Mouse (Mus musculus) frontal cortex, adult (tissue): ENCODE data around the gene C530008M17Rik.
A peak's percentile ranks its signal among the peaks of the same experiment; 100 is the strongest.

Source experiments
- ATAC-seq: cut with Nextera tagmentation; 2 replicates; pipeline ENCODE4 v1.9.2; 2017; ENCODE audit warnings: mild to moderate bottlenecking, moderate library complexity, mixed read lengths; ENCODE audit not compliant: low TSS enrichment

C530008M17Rik gene

DNA sequence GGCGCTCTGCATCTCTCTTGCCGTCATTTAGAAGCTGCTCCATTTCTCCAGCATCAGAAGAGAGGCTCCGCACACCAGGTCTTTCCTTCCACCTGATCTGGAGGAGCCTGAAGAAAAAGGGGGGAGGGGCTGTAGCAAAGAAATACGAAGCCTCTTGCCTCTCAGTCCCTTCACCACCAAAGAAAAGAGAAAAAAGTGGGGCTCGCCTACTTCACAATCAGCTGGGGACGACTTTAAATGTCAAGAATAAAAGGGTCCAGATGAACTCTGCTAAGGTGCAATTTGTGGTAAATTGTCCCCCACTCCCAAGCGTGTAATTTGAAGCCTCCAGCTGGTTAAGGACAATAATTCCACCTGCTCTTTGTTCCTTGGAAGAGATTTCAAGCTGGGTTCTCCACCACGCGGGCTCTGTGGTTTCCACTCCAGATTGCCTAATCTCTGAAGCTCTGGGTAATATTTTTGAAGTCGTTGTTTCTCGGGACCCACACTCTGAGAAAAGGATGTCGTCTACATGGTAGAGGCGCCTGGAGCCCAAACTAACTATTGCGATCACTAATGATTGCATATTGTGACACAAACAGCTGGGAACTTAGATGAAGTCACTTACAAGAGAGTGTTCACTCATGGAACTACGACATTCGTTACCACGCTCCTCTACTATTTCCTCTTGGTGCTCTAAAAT, 176.4 kb downstream of the C530008M17Rik start:
- ATAC-seq: no peak

- ATAC-seq: peak; percentile 92
Observed at GRCm38 (mm10) chr5:76837018-76837417, 180.7 kb downstream of the C530008M17Rik start.

DNA sequence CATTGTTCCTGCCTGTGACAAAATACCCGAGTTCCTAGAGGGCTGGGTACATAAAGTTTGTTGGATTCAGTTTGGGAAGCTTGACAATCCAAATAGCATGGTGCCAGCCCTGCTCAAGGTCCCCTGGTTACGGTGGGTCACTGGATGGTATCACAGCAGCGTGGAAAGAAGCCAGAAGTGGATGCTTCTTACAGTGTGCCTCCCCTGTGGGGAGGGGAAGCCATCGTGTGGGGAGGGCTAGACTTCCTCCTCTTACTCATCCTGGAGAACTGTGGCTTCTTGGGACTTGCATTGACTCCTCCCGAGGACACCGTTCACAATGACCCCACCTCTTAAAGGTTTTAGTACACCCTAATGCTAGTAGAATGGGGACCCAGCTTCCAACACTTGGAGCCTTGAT, 183.5 kb downstream of the C530008M17Rik start:
- ATAC-seq: no peak

DNA sequence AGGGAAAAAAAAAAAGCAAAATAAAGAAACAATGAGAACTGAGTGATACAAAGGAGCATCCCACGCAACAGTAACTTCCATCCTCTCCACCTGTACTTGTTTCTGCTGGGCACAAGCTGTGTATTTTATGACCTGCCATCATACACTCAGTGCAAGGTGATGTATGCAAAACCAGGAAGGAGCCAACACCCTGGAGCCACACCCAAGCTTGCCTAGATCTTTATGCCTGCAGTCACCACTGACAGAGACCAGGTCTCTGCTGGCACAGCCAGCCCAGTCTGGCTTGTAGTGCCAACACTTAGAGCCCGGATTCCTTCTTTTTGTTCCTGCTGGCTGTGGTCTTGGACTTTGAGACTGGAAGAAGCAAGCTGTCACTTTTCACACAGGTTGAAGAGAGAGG, 185.5 kb downstream of the C530008M17Rik start:
- no peak for ATAC-seq

- peak; percentile 80 for ATAC-seq
Observed at GRCm38 (mm10) chr5:76843448-76843847, 187.1 kb downstream of the C530008M17Rik start.

DNA sequence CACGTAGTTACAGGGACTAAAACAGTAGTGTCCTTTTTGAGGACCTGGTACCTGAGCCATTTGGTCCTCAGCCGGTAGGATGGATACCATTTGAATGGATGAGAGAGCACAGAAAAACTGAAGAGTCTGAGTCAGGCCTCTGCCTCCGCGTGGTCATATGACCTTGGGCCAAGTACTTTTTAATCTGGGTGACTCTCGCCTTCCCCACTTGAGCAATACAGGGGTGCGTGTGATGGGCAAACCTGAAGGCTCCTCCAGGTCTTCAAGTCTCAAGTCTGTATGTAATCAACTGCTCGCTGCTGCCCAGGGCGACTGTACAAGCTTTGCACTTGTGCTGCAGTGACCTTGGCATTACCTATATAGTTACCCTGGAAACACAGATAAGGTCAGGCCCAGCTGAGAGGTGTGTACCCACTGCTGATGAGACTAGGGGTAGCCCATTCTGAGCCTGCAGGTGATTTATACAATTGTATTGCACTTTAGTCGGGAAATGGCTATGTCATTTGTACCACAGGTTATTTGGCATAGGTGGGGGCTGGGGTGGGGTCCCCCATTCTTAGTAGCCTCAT, 187.6 kb downstream of the C530008M17Rik start:
- no peak for ATAC-seq

GRCm38 (mm10) chr5:76844618-76845186, 188.4 kb downstream of the C530008M17Rik start:
- peak; percentile 79 for ATAC-seq

DNA sequence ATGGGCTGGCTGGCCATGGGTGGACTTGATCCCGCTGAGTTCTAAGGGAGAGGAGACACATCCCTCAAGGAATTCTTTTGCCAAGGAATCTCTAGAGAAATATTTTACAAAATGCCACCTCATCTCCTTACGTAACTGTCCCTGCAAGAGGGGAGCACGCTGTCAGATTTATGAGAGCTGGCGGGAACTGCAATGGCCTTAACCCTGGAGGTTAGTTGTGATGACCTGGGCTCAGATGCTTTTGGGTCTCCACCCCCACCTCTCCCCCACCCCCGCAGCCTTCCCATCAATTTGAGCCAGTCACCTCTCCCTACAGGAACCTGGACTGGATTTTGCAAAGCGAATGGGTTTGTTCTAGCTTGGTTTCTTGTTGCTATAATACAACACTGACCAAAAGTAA, 190.8 kb downstream of the C530008M17Rik start:
- no peak for ATAC-seq

GRCm38 (mm10) chr5:76851316-76851715, 195.0 kb downstream of the C530008M17Rik start:
- no peak for ATAC-seq

- peak; percentile 87 for ATAC-seq
Observed at GRCm38 (mm10) chr5:76853549-76853948, 197.2 kb downstream of the C530008M17Rik start.

GRCm38 (mm10) chr5:76855829-76856600, 199.7 kb downstream of the C530008M17Rik start:
- peak; percentile 55 for ATAC-seq

DNA sequence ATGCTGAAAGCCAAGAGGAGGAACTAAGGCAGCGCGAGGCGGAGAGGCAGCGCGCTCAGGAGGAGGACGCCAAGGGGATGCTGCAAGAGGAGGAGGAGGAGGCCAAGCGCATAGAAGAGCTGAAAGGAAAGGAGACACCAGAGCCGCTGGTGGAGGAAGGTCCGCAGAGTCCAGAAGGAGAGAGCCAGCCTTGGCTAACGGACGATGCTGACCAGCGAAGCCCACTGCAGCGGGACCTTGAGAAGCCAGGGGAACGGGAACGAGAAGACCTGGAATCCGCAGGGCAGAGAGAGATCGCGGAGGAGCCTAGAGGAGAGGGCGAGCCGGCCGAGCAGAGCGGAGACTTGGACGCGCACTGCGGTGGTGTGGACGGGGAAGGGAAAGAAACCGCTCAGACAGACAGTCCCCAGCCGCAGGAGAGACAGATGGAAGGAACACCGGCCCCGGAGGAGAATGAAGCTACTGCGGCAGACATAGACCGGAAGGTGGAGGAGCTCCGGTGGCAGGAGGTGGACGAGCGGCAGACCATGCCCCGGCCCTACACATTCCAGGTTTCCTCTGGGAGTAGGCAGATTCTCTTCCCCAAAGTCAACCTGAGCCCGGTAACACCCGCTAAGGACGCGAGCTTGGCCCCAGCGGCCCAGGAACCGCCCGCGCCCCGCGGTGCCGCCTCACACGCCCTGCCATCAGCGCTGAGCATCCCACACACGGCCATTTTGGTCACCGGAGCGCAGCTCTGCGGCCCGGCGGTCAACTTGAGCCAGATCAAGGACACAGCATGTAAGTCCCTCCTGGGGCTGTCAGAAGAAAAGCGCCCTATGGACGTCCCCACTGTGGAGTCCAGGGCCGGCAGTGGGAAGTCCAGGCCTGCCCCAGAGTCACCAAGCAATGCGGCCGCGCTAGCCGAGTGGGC, 201.0 kb downstream of the C530008M17Rik start:
- no peak for ATAC-seq

DNA sequence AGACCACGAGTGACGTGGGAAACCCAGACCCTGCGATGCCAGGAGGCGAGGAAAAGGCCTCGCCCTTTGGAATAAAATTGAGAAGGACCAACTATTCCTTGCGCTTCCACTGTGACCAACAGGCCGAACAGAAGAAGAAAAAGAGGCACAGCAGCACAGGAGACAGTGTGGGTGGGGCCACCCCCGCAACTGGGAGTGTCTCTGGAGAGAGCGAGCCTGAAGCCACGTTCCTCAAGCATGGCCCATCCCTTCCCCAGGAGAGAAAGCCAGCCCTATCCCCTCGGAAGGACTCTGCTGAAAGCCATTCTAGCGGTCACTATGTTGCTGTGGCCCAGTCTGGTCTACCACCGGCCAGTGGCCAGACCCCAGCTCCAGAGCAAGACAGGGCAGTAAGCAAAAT, 202.1 kb downstream of the C530008M17Rik start:
- 0 out of 2 replicates have a peak, but pooled peaks have one; percentile 22 for ATAC-seq

DNA sequence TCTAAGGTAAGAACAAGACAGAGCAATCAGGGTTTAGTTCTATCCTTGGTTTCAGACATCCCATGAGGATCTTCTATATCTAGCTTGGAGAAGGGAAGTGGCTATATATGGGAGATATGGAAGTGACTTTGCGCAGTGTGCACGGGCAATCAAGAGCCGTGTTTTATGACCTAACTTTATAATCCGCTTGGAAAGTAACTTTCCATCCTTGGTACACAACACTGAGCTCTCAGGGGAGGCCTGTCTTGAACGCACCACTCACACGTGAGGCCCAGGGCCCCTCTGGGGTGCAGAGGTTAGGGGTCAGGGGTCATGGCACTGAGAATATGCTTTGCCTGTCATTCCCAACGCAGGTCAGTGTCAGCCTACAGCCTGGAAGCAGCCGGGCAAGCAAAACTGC, 210.5 kb downstream of the C530008M17Rik start:
- ATAC-seq: no peak

DNA sequence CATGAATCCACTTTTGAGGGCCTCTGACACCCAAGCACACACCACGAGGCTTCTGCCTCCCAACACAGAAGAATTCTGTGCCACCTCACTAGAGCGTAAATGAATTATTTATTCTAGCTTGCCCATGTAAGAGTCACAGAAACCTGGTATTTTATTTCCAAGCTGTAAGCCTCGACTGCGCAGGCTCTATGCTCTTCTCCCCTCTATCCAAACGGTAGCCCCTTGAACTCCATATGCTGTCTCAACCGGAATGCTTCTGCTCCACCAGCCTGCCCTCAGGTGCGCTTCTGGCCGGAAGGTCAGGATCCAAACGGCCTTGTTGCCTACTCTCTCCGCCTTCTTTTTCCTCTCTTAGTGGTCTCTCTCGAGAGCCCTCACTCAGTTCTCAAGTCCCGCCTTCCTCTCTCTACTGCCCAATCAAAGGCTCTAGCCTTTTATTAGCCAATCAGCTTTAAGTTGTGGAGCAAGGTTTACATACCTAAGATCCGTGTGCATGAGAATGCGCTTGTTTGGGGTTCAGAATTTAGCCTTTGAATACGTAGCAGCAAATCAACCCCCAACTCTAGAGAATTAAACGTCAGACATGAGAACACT, 212.5 kb downstream of the C530008M17Rik start:
- peak; percentile 80 for ATAC-seq

GRCm38 (mm10) chr5:76869553-76869952, 213.2 kb downstream of the C530008M17Rik start:
- no peak for ATAC-seq

GRCm38 (mm10) chr5:76876106-76876758, 219.9 kb downstream of the C530008M17Rik start:
- no peak for ATAC-seq

GRCm38 (mm10) chr5:76884107-76884506, 227.8 kb downstream of the C530008M17Rik start:
- ATAC-seq: no peak

DNA sequence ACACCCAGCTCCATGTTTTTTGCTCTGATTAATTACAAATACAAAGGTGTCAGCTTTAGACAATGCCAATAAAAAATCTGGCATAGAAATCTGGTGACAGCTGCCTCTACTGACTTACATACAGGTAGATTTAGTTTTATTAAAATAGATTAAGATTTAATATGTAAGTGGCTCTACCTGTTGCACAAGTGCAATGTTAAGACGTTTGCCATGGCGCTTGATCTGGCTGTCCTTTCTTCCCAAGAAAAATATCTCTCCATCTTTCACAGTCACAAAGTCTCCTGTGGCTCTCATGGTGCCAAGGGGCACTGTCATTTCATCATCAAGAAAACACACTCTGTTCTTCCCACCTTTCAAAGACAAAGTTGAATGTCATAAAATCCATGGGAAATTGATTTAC, 230.7 kb downstream of the C530008M17Rik start:
- ATAC-seq: no peak

DNA sequence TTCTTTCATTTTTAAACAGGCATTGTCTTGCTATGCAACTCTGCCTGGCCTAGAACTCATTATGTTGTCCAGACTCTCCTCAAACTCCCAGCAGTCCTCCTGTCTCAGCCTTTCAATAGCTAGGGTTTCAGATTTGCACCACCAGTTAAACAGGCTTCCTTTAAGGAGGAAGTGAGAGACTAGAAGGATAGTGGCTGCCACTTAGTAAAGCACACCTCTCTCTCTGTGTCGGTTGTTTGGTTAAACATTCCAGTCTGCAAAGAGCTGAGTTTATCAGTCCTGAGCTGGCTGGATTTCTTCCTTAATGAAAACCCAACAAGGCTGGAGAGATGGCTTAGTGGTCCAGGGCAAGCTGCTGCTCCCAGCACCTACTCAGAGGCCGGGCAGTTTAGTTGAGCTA, 236.3 kb downstream of the C530008M17Rik start:
- ATAC-seq: no peak

DNA sequence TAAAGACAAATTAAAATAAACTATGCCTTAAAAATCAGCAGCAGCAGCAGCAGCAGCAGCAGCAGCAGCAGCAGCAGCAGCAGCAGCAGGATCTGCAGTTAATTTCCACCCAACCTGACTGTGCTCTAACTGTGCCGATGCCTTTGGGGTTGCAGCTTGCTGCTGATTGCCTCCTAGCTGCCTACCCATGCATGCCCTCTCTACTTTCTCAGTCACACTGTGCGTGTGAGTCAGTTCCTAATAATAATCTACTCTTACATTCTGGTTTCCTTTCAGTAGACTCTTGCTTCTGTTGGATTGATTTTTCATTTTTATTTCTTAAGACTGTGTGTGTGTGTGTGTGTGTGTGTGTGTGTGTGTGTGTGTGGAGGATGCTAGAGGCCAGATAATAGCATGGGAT, 236.8 kb downstream of the C530008M17Rik start:
- no peak for ATAC-seq
